Mouse (Mus musculus) intestine, embryonic 16.5 days (tissue): ENCODE measurements around the gene Pnrc1. TPM values are rescaled to one million over a fixed set of nuclear protein-coding genes. Genes with fewer than 3 reads are reported as not detected.
A peak's percentile ranks its signal among the peaks of the same experiment; 100 is the strongest.
"Not testable (repeated sequence)": the region's sequence is repeated elsewhere in the genome, so short reads cannot be mapped to it uniquely, and the experiment has no call there.

Experiments
- ATAC-seq: fragments of 200-750 bp; cut with Nextera tagmentation; 2 replicates; pipeline ENCODE4 v1.8.0; 2017; ENCODE audit warnings: moderate TSS enrichment, moderate library complexity
- H3K27ac ChIP-seq: fragments of 300-500 bp; sonication (generic); 2 replicates; pipeline ENCODE4 v1.5.1; 2014; ENCODE audit warnings: mild to moderate bottlenecking, low read length
- H3K27me3 ChIP-seq: fragments of 300-500 bp; sonication (generic); replicated peaks from 2 replicates; pipeline ENCODE4 v1.6.1; 2014; ENCODE audit warnings: low read length, control low read depth, mixed read lengths; ENCODE audit not compliant: control insufficient read depth, insufficient read depth
- H3K36me3 ChIP-seq: fragments of 300-500 bp; sonication (generic); 2 replicates; pipeline ENCODE4 v1.6.1; 2014; ENCODE audit warnings: low read length, control low read depth; ENCODE audit not compliant: control insufficient read depth, insufficient read depth
- H3K4me1 ChIP-seq: fragments of 300-500 bp; sonication (generic); 2 replicates; pipeline ENCODE4 v1.6.1; 2014; ENCODE audit warnings: low read length, control low read depth, mixed read lengths; ENCODE audit not compliant: control insufficient read depth, insufficient read depth
- H3K4me2 ChIP-seq: fragments of 300-500 bp; sonication (generic); 2 replicates; pipeline ENCODE4 v1.6.1; 2014; ENCODE audit warnings: low read depth, low read length, control low read depth
- H3K4me3 ChIP-seq: fragments of 300-500 bp; sonication (generic); 2 replicates; pipeline ENCODE4 v1.5.1; 2014; ENCODE audit warnings: mild to moderate bottlenecking, low read length
- H3K9ac ChIP-seq: fragments of 300-500 bp; sonication (generic); 2 replicates; pipeline ENCODE4 v1.6.1; 2014; ENCODE audit warnings: low read depth, low read length
- H3K9me3 ChIP-seq: fragments of 300-500 bp; sonication (generic); 2 replicates; pipeline ENCODE4 v1.6.1; 2016; ENCODE audit warnings: low read length, control low read depth; ENCODE audit not compliant: control insufficient read depth
- WGBS: fragments of 180-500 bp; shearing (Covaris S2); extraction: QIAGEN DNeasy Blood & Tissue Kit; methylation state at CpG from one replicate; pipeline ENCODE4 v1.1.7; 2014; 5-methylcytosine and 5-hydroxymethylcytosine counted together
- polyA plus RNA-seq: library from polyadenylated mRNA; unstranded; fragments of >200 nt; fragmentation: Nextera tagmentation; extraction: Ambion mirVana; gene quantifications from 2 replicates; pipeline ENCODE4 v1.2.1, GENCODE M21; 2015

The Pnrc1 gene
- polyA plus RNA-seq, 1 experiment from 2014 or later = 51.0 TPM

- no peaks in the 10 kb centered on the region for H3K9me3 ChIP-seq
- WGBS = 100% methylated on average over 1 of the region's 1 CpGs
- H3K4me3 ChIP-seq = no peak overlapping the region
- no peaks in the 10 kb centered on the region for H3K27me3 ChIP-seq
- H3K27ac ChIP-seq = no peak overlapping the region
- H3K9ac ChIP-seq = no peak overlapping the region
- no peak for ATAC-seq
- H3K4me1 ChIP-seq = no peaks in the 10 kb centered on the region
- H3K4me2 ChIP-seq = no peak overlapping the region
- no peaks in the 10 kb centered on the region for H3K36me3 ChIP-seq
Measured at GRCm38 (mm10) chr4:33303057-33303456, 13.1 kb upstream of the Pnrc1 start.

- H3K4me2 ChIP-seq, H3K9me3 ChIP-seq, H3K27me3 ChIP-seq, ATAC-seq, H3K9ac ChIP-seq, H3K4me3 ChIP-seq, H3K27ac ChIP-seq, H3K4me1 ChIP-seq, H3K36me3 ChIP-seq: not testable (repeated sequence)
- 90% methylated on average over 6 of the region's 6 CpGs for WGBS
Measured at GRCm38 (mm10) chr4:33300891-33301665, 11.1 kb upstream of the Pnrc1 start.

- Histone ChIP-seq H3K27ac (no peak overlapping the region), H3K36me3 (no peaks in the 10 kb centered on the region), H3K9ac (no peak overlapping the region), H3K4me2 (no peak overlapping the region), H3K27me3 (no peaks in the 10 kb centered on the region), H3K4me1 (no peaks in the 10 kb centered on the region), H3K4me3 (no peak overlapping the region), H3K9me3 (no peaks in the 10 kb centered on the region)
- ATAC-seq = 0 out of 2 replicates have a peak, but pooled peaks have one; percentile 44
- 23% methylated on average over 16 of the region's 16 CpGs for WGBS
Measured at GRCm38 (mm10) chr4:33292409-33293370, 2.7 kb upstream of the Pnrc1 start.

GRCm38 (mm10) chr4:33290878-33291277 is 915 bp upstream of the Pnrc1 start:
- Histone ChIP-seq H3K27ac (no peak overlapping the region), H3K27me3 (no peaks in the 10 kb centered on the region), H3K9ac (no peak overlapping the region), H3K4me3 (no peak overlapping the region), H3K9me3 (no peaks in the 10 kb centered on the region), H3K4me2 (no peak overlapping the region), H3K36me3 (no peaks in the 10 kb centered on the region), H3K4me1 (no peaks in the 10 kb centered on the region)
- 49% methylated on average over 4 of the region's 4 CpGs for WGBS
- no peak for ATAC-seq

GRCm38 (mm10) chr4:33289106-33289650 is 785 bp downstream of the Pnrc1 start:
- no peaks in the 10 kb centered on the region for H3K27me3 ChIP-seq
- no peak overlapping the region for H3K9ac ChIP-seq
- WGBS = 89% methylated on average over 12 of the region's 12 CpGs
- H3K4me2 ChIP-seq = no peak overlapping the region; the same call in 1 of the 2 replicates
- H3K4me3 ChIP-seq = no peak overlapping the region
- no peaks in the 10 kb centered on the region for H3K36me3 ChIP-seq
- H3K27ac ChIP-seq = no peak overlapping the region
- no peaks in the 10 kb centered on the region for H3K9me3 ChIP-seq
- no peak for ATAC-seq
- no peaks in the 10 kb centered on the region for H3K4me1 ChIP-seq

GRCm38 (mm10) chr4:33285448-33285847 is 4.5 kb downstream of the Pnrc1 start:
- no peaks in the 10 kb centered on the region for H3K4me1 ChIP-seq
- no peak overlapping the region for H3K4me3 ChIP-seq
- no peak overlapping the region for H3K9ac ChIP-seq
- 86% methylated on average over 8 of the region's 8 CpGs for WGBS
- H3K9me3 ChIP-seq = no peaks in the 10 kb centered on the region
- no peak overlapping the region for H3K27ac ChIP-seq
- H3K4me2 ChIP-seq = no peak overlapping the region
- H3K36me3 ChIP-seq = no peaks in the 10 kb centered on the region
- no peaks in the 10 kb centered on the region for H3K27me3 ChIP-seq
- ATAC-seq = no peak

- no peaks in the 10 kb centered on the region for H3K9me3 ChIP-seq
- H3K4me2 ChIP-seq = no peak overlapping the region
- no peak overlapping the region for H3K9ac ChIP-seq
- peak; percentile 61 for ATAC-seq
- H3K27me3 ChIP-seq = no peaks in the 10 kb centered on the region
- H3K4me3 ChIP-seq = no peak overlapping the region
- no peaks in the 10 kb centered on the region for H3K4me1 ChIP-seq
- no peak overlapping the region for H3K27ac ChIP-seq
- H3K36me3 ChIP-seq = no peaks in the 10 kb centered on the region
- WGBS = 61% methylated on average over 5 of the region's 5 CpGs
Measured at GRCm38 (mm10) chr4:33284083-33284880, 5.7 kb downstream of the Pnrc1 start.

- Histone ChIP-seq H3K36me3 (no peaks in the 10 kb centered on the region), H3K4me3 (no peak overlapping the region), H3K9ac (no peak overlapping the region), H3K27me3 (no peaks in the 10 kb centered on the region), H3K4me1 (no peaks in the 10 kb centered on the region), H3K9me3 (no peaks in the 10 kb centered on the region), H3K27ac (no peak overlapping the region), H3K4me2 (no peak overlapping the region)
- peak; percentile 56; the same call in 1 of the 2 replicates for ATAC-seq
- WGBS = 71% methylated on average over 3 of the region's 3 CpGs
Measured at GRCm38 (mm10) chr4:33281891-33282685, 7.9 kb downstream of the Pnrc1 start.
